Mouse (Mus musculus) heart, embryonic 16.5 days (tissue): ENCODE results near the gene Ryr2. TPM values are rescaled to one million over a fixed set of nuclear protein-coding genes. Genes with fewer than 3 reads are reported as not detected.

Source experiments
- ATAC-seq: fragments of 200-750 bp; cut with Nextera tagmentation; replicated peaks from 2 replicates; pipeline ENCODE4 v1.8.0; 2017; ENCODE audit warnings: moderate number of reproducible peaks; ENCODE audit not compliant: insufficient read depth, low FRiP score; ENCODE audit errors: extremely low read depth
- H3K27ac ChIP-seq: fragments of 300-500 bp; sonication (generic); 2 replicates; pipeline ENCODE4 v1.5.1; 2014; ENCODE audit warnings: mild to moderate bottlenecking, low read length, control low read depth, moderate library complexity
- H3K27me3 ChIP-seq: fragments of 300-500 bp; sonication (generic); 2 replicates; pipeline ENCODE4 v1.6.1; 2014; ENCODE audit warnings: low read length, mixed read lengths; ENCODE audit not compliant: control insufficient read depth, insufficient read depth
- H3K36me3 ChIP-seq: fragments of 300-500 bp; sonication (generic); 2 replicates; pipeline ENCODE4 v1.6.1; 2014; ENCODE audit not compliant: control insufficient read depth, insufficient read depth
- H3K4me1 ChIP-seq: fragments of 300-500 bp; sonication (generic); 2 replicates; pipeline ENCODE4 v1.6.1; 2014; ENCODE audit warnings: low read length, mixed read lengths; ENCODE audit not compliant: control insufficient read depth, insufficient read depth
- H3K4me2 ChIP-seq: fragments of 300-500 bp; sonication (generic); 2 replicates; pipeline ENCODE4 v1.6.1; 2014; ENCODE audit warnings: low read depth, mild to moderate bottlenecking, control low read depth, low read length
- H3K4me3 ChIP-seq: fragments of 300-500 bp; sonication (generic); 2 replicates; pipeline ENCODE4 v1.5.1; 2014; ENCODE audit warnings: mild to moderate bottlenecking, control low read depth, low read length
- H3K9ac ChIP-seq: fragments of 300-500 bp; sonication (generic); 2 replicates; pipeline ENCODE4 v1.6.1; 2014; ENCODE audit warnings: low read length, control low read depth
- H3K9me3 ChIP-seq: fragments of 300-500 bp; sonication (generic); replicated peaks from 2 replicates; pipeline ENCODE4 v1.6.1; 2016; ENCODE audit warnings: low read length; ENCODE audit not compliant: control insufficient read depth
- WGBS: fragments of 180-500 bp; shearing (Covaris S2); extraction: QIAGEN DNeasy Blood & Tissue Kit; methylation state at CpG from one replicate; pipeline ENCODE4 v1.1.7; 2014; 5-methylcytosine and 5-hydroxymethylcytosine counted together
- polyA plus RNA-seq: library from polyadenylated mRNA; unstranded; fragments of >200 nt; fragmentation: Nextera tagmentation; extraction: Ambion mirVana; gene quantifications from 2 replicates; pipeline ENCODE4 v1.2.1, GENCODE M21; 2015

Ryr2 gene
- polyA plus RNA-seq, 1 experiment from 2014 or later, result 31.5 TPM

DNA sequence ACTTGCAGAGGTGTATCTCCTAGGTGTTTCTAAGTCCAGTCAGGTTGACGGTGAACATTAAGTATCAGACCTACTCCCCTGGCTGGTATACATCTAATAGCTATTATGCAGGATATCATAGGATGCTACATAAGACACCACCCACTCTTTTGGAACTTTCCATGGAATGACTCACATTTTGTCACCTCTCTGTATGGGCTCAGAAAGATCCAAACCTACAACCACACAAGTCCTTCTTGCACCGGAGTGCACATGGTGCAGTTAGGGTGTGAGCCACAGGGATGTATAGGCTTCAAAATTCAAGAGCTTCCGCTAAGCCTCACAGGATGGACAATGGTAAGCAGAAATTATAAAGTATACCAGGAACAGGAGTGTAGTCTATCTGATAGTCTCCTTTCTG is 52.8 kb downstream of the Ryr2 start:
- Histone ChIP-seq H3K9me3 (no peaks in the 10 kb centered on the region), H3K36me3 (no peaks in the 10 kb centered on the region), H3K27ac (no peak overlapping the region), H3K9ac (no peak overlapping the region), H3K4me2 (no peak overlapping the region), H3K27me3 (no peaks in the 10 kb centered on the region), H3K4me3 (no peak overlapping the region), H3K4me1 (peaks cover 29% of the 10 kb centered on the region)
- no peak for ATAC-seq
- WGBS, result 94% methylated on average over 3 of the region's 3 CpGs

GRCm38 (mm10) chr13:12050809-12051208 is 55.9 kb downstream of the Ryr2 start:
- Histone ChIP-seq H3K9me3 (no peaks in the 10 kb centered on the region), H3K27ac (no peak overlapping the region), H3K4me2 (no peak overlapping the region), H3K36me3 (no peaks in the 10 kb centered on the region), H3K9ac (no peak overlapping the region), H3K27me3 (no peaks in the 10 kb centered on the region), H3K4me3 (no peak overlapping the region), H3K4me1 (peaks cover 14% of the 10 kb centered on the region)
- WGBS, result 77% methylated on average over 1 of the region's 1 CpGs
- no peak for ATAC-seq

DNA sequence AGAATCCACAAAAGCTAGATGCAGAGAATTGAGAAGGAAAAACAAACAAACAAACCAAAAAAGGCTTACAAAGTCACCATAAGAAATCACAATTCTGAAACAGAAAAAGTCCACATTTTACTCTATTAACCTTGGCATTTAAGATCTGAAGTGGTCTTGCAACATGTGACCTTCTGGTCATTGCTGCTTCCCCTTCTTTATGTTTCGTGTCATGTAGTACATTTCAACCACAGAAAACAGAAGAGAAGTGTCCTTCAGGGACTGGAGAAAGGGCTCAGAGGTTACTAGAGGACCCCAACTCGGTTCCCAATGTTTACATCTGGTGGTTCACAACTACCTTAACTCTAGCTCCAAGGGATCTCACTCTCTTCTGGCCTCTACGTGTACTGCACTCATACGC is 59.7 kb downstream of the Ryr2 start:
- Histone ChIP-seq H3K27ac (no peak overlapping the region), H3K4me3 (no peak overlapping the region), H3K4me1 (peaks cover 21% of the 10 kb centered on the region), H3K27me3 (no peaks in the 10 kb centered on the region), H3K9ac (no peak overlapping the region), H3K4me2 (no peak overlapping the region), H3K36me3 (no peaks in the 10 kb centered on the region), H3K9me3 (no peaks in the 10 kb centered on the region)
- no peak for ATAC-seq
- 75% methylated on average over 4 of the region's 4 CpGs for WGBS

GRCm38 (mm10) chr13:12044751-12045150 is 62.0 kb downstream of the Ryr2 start:
- WGBS, result 76% methylated on average over 2 of the region's 2 CpGs
- Histone ChIP-seq H3K4me2 (no peak overlapping the region), H3K4me1 (peaks cover 33% of the 10 kb centered on the region)

GRCm38 (mm10) chr13:12042891-12043491 is 63.8 kb downstream of the Ryr2 start:
- no peak for ATAC-seq
- Histone ChIP-seq H3K27me3 (no peaks in the 10 kb centered on the region), H3K27ac (no peak overlapping the region), H3K4me3 (no peak overlapping the region), H3K4me1 (peaks cover 40% of the 10 kb centered on the region), H3K36me3 (no peaks in the 10 kb centered on the region), H3K4me2 (no peak overlapping the region), H3K9ac (no peak overlapping the region), H3K9me3 (no peaks in the 10 kb centered on the region)
- 53% methylated on average over 8 of the region's 8 CpGs for WGBS

More at GRCm38 (mm10) chr13:12044751-12045150, 62.0 kb downstream of the Ryr2 start:
- no peaks in the 10 kb centered on the region for H3K36me3 ChIP-seq
- H3K9ac ChIP-seq, result no peak overlapping the region
- H3K4me3 ChIP-seq, result no peak overlapping the region
- no peaks in the 10 kb centered on the region for H3K27me3 ChIP-seq
- no peak overlapping the region for H3K27ac ChIP-seq
- no peaks in the 10 kb centered on the region for H3K9me3 ChIP-seq
- ATAC-seq, result no peak

DNA sequence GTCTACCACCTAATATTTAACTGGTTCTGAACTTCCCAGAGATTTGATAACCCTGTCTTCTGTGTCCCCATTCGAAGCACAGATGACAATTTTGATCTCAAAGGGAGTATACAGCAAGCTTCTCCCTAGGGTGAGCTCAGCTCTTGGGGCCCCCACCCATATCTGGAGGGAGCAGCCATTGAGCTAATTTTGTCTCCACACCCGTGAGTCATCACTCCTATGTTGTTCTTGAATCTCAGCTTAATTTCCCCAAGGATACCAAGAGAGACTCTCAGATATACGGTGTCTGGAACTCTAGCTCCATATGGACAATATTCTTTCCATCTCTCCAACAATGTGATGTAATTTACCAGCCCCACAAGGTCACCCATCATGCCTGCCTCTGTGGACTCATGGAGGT is 66.8 kb downstream of the Ryr2 start:
- Histone ChIP-seq H3K36me3 (no peaks in the 10 kb centered on the region), H3K4me2 (no peak overlapping the region), H3K4me3 (no peak overlapping the region), H3K9ac (no peak overlapping the region), H3K9me3 (no peaks in the 10 kb centered on the region), H3K4me1 (peaks cover 56% of the 10 kb centered on the region), H3K27me3 (no peaks in the 10 kb centered on the region), H3K27ac (no peak overlapping the region)
- no peak for ATAC-seq
- 50% methylated on average over 3 of the region's 3 CpGs for WGBS

GRCm38 (mm10) chr13:12038676-12039075 is 68.1 kb downstream of the Ryr2 start:
- Histone ChIP-seq H3K27me3 (no peaks in the 10 kb centered on the region), H3K36me3 (no peaks in the 10 kb centered on the region), H3K4me3 (no peak overlapping the region), H3K4me2 (no peak overlapping the region), H3K27ac (peak overlapping the region; percentile 89), H3K4me1 (peaks cover 54% of the 10 kb centered on the region), H3K9ac (peak overlapping the region; percentile 42; the same call in 1 of the 2 replicates), H3K9me3 (no peaks in the 10 kb centered on the region)
- no peak for ATAC-seq
- WGBS, result 61% methylated on average over 4 of the region's 4 CpGs

- H3K36me3 ChIP-seq, result no peaks in the 10 kb centered on the region
- H3K27ac ChIP-seq, result peak overlapping the region; percentile 89
- no peak for ATAC-seq
- H3K4me2 ChIP-seq, result peak overlapping the region; percentile 20
- peak overlapping the region; percentile 42; the same call in 1 of the 2 replicates for H3K9ac ChIP-seq
- H3K4me3 ChIP-seq, result no peak overlapping the region
- peaks cover 60% of the 10 kb centered on the region for H3K4me1 ChIP-seq
- H3K27me3 ChIP-seq, result no peaks in the 10 kb centered on the region
- H3K9me3 ChIP-seq, result no peaks in the 10 kb centered on the region
- 48% methylated on average over 4 of the region's 4 CpGs for WGBS
Observed at GRCm38 (mm10) chr13:12037241-12037640, 69.5 kb downstream of the Ryr2 start.

DNA sequence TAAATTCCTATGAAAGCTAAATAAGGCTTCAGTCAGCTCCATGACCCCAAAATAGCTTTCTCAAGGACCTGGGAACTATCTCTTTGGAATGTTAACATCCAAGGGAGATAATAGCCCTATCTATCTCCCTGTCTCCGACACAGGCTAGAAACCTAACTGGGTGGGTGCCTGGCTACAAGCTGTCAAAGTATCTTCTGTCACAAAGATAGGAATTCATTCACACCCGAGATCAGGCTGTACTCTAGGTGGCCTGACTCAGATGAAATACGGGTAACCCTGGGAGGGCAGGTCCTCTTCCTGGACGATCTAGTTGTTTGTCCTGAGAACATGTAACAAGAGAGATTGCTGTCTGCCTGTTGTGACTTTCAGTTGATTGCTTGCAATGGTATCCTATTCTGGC is 69.9 kb downstream of the Ryr2 start:
- 10% methylated on average over 4 of the region's 4 CpGs for WGBS

More for the DNA sequence above, 69.9 kb downstream of the Ryr2 start:
- Histone ChIP-seq H3K4me2 (peak overlapping the region; percentile 20), H3K4me1 (peaks cover 63% of the 10 kb centered on the region), H3K27ac (peak overlapping the region; percentile 89), H3K9me3 (no peaks in the 10 kb centered on the region), H3K27me3 (no peaks in the 10 kb centered on the region), H3K9ac (0 out of 2 replicates have a peak overlapping the region, but pooled peaks have one; percentile 26), H3K4me3 (peak overlapping the region; percentile 14; the same call in 1 of the 2 replicates), H3K36me3 (no peaks in the 10 kb centered on the region)
- peak; percentile 70 for ATAC-seq
